Mouse (Mus musculus): ENCODE measurements at regions not wholly inside any gene's neighbourhood (a gene's known extent, or its start where the extent isn't known, plus 50 kb on each side); places are given as distances from the start of the nearest gene placed in this dataset.

DNA sequence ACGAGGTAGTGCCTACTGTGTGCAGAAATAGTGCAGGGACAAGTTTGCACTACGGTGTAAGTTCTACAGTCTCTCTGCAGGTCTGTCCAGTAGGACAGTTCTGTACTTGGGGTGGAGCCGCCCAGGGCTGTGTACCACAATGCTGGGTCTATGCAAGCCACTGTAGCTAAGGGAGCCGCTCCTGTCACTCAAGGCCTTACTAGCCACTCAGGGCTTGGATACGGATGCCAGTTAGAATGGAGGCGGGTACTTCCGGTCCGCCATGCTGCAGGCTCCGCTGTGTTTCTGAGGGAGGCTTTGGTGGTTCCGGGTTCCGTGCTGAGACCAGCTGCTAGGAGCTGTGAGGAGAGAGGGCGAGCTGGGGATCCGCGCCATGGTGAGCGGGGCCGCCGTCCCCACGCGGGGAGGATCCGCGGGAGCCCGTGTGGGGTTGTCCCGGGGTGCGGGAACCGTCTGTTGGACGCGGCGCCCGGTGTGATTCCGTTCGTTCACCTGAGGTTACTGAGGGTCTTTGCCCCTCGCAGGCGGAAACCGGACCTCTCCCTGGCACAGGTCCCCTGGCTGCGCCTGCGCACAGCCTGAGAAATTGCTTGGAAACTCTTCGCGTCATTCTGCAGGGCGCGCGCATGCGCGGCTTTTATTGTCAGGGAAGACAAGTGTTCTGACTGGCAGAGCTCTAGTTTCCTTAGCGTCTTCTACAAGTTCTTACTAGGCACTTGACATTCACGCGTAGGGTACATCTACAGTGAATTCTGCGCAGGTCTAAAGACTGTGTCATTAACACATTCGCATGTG lies 51.0 kb upstream of the Zfp873 start:
- peak; percentile 53 to 69 for DNase-seq (ENCODE audit: low spot score in 2 of 2)
